Mouse (Mus musculus) gastrocnemius, postnatal 36 days (tissue): ENCODE data around the gene Serpind1. TPM values are rescaled to one million over a fixed set of nuclear protein-coding genes. Genes with fewer than 3 reads are reported as not detected.

Source experiments
- DNase-seq, 2 experiments: peaks; one replicate each; pipeline ENCODE4 v3.0.0; 2022
- intact Hi-C: fragments of 180-260 bp; cut with DNase I; formaldehyde crosslinking; loops from one replicate; pipeline ENCODE4 v1.15.1; 2025
- total RNA-seq, 2 experiments: library from RNA; stranded (reverse); gene quantifications; 2 replicates each; pipeline ENCODE4 v1.2.3; 2021

Gene Serpind1
- total RNA-seq, 2 experiments from 2014 or later, result 0.27 TPM; not detected in 1

DNA sequence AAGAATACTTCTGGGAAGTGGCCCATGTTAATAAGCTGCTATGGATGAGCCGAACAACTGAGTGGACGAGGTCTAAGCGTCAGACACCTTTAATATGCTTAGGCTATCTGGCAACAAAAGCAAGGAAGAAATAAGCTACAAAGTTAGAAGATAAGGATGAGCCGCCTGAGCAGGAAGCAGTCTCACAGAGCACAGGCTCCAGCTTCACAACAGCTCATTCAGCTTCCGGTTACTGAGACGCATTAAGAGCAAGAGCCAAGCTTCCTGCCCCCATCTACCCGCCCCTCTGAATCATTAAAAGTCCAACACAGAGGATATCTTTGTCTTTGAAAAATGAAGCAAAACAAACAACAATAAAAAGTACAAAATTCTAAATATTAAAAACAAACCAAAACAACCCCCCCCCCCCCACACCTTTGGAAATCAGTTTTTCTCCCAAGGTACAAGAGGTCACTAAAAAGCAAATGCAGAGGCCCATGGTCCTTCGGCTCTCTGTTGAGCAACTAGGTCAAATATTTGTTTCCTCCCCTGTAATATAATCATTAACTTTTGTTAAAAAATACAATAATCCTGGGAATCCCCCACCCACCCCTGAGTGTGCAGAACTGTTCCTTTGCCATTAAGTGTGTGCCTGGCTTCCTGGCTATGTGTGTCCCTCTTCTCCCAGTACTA, 14.1 kb downstream of the Serpind1 start:
- intact Hi-C loops, result no loop called here
- no peak for DNase-seq

DNA sequence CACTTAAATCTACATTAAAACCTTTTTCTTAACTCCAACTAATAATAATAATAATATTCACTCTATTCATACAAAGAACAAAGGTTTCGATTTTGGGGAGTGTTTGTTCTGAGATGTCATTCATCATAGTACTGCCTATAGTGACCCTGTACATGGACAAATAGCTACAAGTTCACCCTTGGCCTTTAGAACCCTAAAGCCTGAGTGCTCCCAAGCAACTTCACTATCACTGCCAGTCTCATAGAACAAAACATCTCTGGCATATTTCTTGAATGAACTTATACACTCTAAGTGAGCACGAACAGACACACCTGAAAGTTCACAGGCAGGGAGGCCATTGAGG, 14.6 kb downstream of the Serpind1 start:
- intact Hi-C loops, result no loop called here
- DNase-seq, result no peak

DNA sequence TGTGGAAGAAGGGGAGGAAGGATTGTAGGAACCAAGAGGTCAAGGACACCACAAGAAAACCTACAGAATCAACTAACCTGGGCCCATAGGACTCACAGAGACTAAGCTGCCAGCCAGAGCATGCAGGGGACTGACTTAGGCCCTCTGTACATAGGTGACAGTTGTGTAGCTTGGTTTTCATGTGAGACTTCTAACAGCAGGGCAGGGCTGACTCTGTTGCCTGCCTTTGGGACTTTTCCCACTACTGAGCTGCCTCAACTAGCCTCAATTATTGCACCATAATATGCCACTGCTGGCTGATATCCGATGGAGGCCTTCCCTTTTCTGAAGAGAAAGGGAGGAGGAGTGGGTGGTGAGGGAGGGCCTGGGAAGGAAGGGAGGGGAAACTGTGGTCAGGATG, 15.6 kb downstream of the Serpind1 start:
- no peak for DNase-seq

DNA sequence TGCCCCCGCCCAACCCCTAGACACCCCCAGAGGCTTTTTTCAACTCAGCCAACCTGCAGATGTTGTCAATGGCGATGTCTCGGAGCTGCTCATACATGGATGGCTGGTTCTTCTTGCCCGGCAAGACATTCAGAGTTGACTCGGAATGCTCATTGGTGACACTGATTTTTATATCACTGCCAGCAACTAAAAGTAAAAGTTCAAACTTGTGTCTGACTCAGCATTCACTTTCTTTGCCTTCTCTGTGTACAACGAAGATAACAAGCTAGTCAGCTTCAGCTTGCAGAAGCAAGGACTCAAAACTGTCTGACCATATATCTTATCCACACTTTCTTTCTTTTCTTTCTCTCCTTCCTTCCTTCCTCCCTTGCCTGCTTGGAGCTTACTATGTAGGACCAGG, 24.9 kb downstream of the Serpind1 start:
- no peak for DNase-seq
- intact Hi-C loops, result no loop called here

More for the DNA sequence above, 15.6 kb downstream of the Serpind1 start:
- intact Hi-C loops, result no loop called here

DNA sequence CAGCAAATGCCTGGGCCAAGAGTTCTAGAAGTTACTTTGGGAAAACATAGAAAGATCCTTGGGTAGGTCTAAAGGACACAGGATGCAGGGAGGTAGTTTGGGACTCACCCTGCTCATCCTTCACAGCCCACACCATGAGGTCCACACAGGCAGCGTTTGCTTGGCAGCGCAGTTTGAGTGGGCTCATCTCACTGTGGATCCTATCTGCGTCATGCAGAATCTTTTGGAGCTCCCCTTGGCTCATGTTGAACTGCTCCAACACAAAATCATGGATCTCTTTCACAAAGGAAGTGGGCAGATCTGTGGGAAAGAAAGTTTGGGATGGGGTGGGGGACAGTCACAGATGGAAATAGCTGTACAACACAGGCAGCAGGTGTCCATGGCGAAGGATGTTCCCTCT, 27.6 kb downstream of the Serpind1 start:
- intact Hi-C loops, result no loop called here
- no peak for DNase-seq

DNA sequence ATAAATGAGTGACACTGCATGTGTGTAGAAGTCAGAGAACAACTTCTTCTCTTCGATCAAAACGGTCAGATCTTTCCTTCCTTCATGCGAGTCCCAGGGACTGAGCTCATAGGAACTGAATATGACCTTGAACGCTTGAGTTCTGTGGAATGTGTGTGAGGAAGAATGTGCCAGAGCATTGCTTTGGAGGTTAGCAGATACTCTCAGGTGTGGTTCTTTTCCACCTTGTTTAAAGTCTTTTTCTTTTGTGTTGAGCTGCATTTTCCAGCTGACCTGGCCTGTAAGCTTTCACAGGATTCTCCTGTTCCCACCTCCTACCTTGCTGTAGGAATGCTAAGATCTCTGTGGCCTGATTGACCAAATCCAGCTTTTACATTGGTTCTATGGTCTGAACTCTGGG, 51.1 kb downstream of the Serpind1 start:
- intact Hi-C loops, result no loop called here
- no peak for DNase-seq

DNA sequence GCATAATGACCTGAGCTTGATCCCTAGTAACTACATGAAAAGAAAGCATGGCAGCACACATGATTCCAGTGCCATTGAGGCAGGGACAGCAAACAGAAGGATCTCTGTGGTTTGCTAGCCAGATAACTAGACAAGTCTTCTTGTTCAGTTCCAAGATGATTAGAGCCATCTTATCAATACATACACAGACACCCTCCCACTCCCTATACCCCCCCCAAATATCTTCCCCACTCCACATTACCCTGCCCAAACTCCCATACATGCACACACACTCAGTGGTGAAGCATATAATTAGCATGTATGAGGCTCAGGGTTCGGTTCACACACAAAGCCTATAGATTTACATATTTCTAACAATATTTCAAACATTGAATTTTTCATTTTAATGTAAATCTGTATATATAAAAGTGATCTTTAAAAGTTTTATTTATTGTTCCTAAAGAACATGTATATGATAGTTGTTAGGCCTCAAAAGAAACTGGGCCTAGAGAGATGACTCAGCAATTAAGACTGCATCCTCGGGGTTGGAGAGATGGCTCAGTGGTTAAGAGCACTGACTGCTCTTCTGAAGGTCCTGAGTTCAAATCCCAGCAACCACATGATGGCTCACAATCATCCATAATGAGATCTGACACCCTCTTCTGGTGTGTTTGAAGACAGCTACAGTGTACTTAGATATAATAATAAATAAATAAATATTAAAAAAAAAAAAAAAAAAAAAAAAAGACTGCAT, 52.6 kb downstream of the Serpind1 start:
- intact Hi-C loops, result no loop called here
- no peak for DNase-seq

DNA sequence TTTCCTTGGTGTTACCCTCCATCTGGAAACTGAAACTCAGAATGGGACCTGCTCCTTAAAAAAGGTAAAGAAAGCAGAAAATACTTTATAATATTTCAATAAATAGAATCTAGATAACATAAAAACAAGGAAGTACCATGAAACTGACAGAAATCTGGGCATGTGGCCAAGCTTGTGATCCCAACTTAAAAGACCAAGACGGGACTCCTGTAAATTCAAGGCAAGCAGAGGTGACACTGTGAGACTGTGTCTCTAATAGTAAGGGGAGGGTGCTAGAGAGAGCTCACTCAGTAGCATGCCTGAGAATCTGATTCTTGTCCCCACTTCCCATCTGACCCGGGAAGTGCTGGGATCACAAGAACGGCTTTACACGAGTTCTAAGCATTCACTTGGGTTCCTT, 61.6 kb downstream of the Serpind1 start:
- DNase-seq, result no peak
- intact Hi-C loops, result no loop called here

Other genes with a start within 250 kb of the Serpind1 start
- 10 to 100 TPM; 23.2 to 29.4 TPM for gene Ppil2, start 220.1 kb upstream of the Serpind1 start, total RNA-seq
- gene 2610318N02Rik, start 206.2 kb upstream of the Serpind1 start, total RNA-seq, result under 1 TPM in 1 of 2 experiments, not detected in 1; 0.92 TPM
- 1 to 10 TPM; 3.8 to 4.8 TPM for gene Sdf2l1, start 199.0 kb upstream of the Serpind1 start, total RNA-seq
- gene Ydjc, start 186.8 kb upstream of the Serpind1 start, total RNA-seq, result under 1 TPM in 1 of 2 experiments, not detected in 1; 0.20 TPM
- gene Ccdc116, start 184.1 kb upstream of the Serpind1 start, total RNA-seq, result under 1 TPM in 1 of 2 experiments, not detected in 1; 0.26 TPM
- 100 to 1,000 TPM; 130 to 135 TPM for gene Ube2l3, start 128.7 kb upstream of the Serpind1 start, total RNA-seq
- gene Rimbp3, start 122.8 kb upstream of the Serpind1 start, total RNA-seq, result not detected
- 1 to 10 TPM; 1.1 to 1.3 TPM for gene Hic2, start 97.8 kb upstream of the Serpind1 start, total RNA-seq
- 1 to 10 TPM in 1 of 2 experiments, under 1 TPM in 1; 0.91 to 1.4 TPM for gene Tmem191c, start 55.3 kb upstream of the Serpind1 start, total RNA-seq
- gene Snap29, start 74.6 kb downstream of the Serpind1 start, total RNA-seq, result 10 to 100 TPM; 14.2 to 15.6 TPM
- 10 to 100 TPM; 16.7 to 18.2 TPM for gene Pi4ka, start 74.9 kb downstream of the Serpind1 start, total RNA-seq
- gene Crkl, start 120.6 kb downstream of the Serpind1 start, total RNA-seq, result 10 to 100 TPM; 17.3 to 17.6 TPM
- under 1 TPM in 1 of 2 experiments, not detected in 1; 0.20 TPM for gene Aifm3, start 158.2 kb downstream of the Serpind1 start, total RNA-seq
- gene Lztr1, start 177.3 kb downstream of the Serpind1 start, total RNA-seq, result 10 to 100 TPM; 18.8 to 23.2 TPM
- gene Thap7, start 199.8 kb downstream of the Serpind1 start, total RNA-seq, result 10 to 100 TPM; 12.8 to 14.4 TPM
- 1 to 10 TPM; 1.0 to 1.6 TPM for gene Lrrc74b, start 229.9 kb downstream of the Serpind1 start, total RNA-seq
- gene P2rx6, start 230.5 kb downstream of the Serpind1 start, total RNA-seq, result 1 to 10 TPM; 8.0 to 9.3 TPM